Comparison of ENCODE assay signal across 21 mouse cellular contexts in genomic region chr17:63890611-63891010, GRCm38 (mm10). TPM values are rescaled to one million over a fixed set of nuclear protein-coding genes. Genes with fewer than 3 reads are reported as not detected.
DNase-seq lines count a peak whose midpoint lies in the region; ATAC-seq and TF ChIP-seq lines count a peak whose summit lies in the region.
"Had no signal": no experiment of that assay in that cellular context is flagged by ENCODE, and none has a peak within 500 bp of the region (broad histone marks: within the 10 kb centered on the region; RNA-seq: fewer than 3 reads in every experiment).

No protein-coding gene starts in this region.

- H3K27ac ChIP-seq in kidney, postnatal 0 days = no peak overlapping the region
- H3K27ac ChIP-seq: embryonic facial prominence, embryonic 10.5 days; embryonic facial prominence, embryonic 12.5 days; forebrain, embryonic 13.5 days; forebrain, embryonic 15.5 days had no signal

- no peaks in the 10 kb centered on the region for H3K27me3 ChIP-seq in kidney, postnatal 0 days (ENCODE audit: insufficient read depth, low read length)
- H3K27me3 ChIP-seq: embryonic facial prominence, embryonic 12.5 days; forebrain, embryonic 13.5 days; forebrain, embryonic 15.5 days; Patski had no signal

- H3K4me3 ChIP-seq in kidney, postnatal 0 days (replicated peaks; ENCODE audit: low read depth, low read length) = no peak overlapping the region
- H3K4me3 ChIP-seq: embryonic facial prominence, embryonic 10.5 days; embryonic facial prominence, embryonic 12.5 days; forebrain, embryonic 13.5 days; forebrain, embryonic 15.5 days had no signal

- no peaks in the 10 kb centered on the region for H3K9me3 ChIP-seq in kidney, postnatal 0 days (replicated peaks; ENCODE audit: low read length)
- H3K9me3 ChIP-seq: embryonic facial prominence, embryonic 10.5 days; embryonic facial prominence, embryonic 12.5 days; forebrain, embryonic 13.5 days; forebrain, embryonic 15.5 days had no signal

- TF ChIP-seq CTCF in kidney, postnatal 0 days (IDR thresholded peaks at IDR 0.05; ENCODE audit: low read depth) = no peak

- no peaks in the 10 kb centered on the region for H3K4me1 ChIP-seq in kidney, postnatal 0 days (replicated peaks; ENCODE audit: insufficient read depth, low read length)
- H3K4me1 ChIP-seq: embryonic facial prominence, embryonic 10.5 days; embryonic facial prominence, embryonic 12.5 days; forebrain, embryonic 13.5 days; forebrain, embryonic 15.5 days had no signal

- H3K4me2 ChIP-seq in kidney, postnatal 0 days (ENCODE audit: low read length) = no peak overlapping the region
- H3K4me2 ChIP-seq: embryonic facial prominence, embryonic 12.5 days; forebrain, embryonic 13.5 days; forebrain, embryonic 15.5 days had no signal

- no peaks in the 10 kb centered on the region for H3K36me3 ChIP-seq in kidney, postnatal 0 days (ENCODE audit: insufficient read depth, low read length)
- H3K36me3 ChIP-seq: embryonic facial prominence, embryonic 10.5 days; embryonic facial prominence, embryonic 12.5 days; forebrain, embryonic 15.5 days had no signal

- ATAC-seq in kidney, postnatal 0 days (replicated peaks; ENCODE audit: low FRiP score, low read depth) = no peak
- ATAC-seq: activated CD4-positive, CD25-positive, alpha-beta regulatory T cell, adult 4 months; forebrain, embryonic 13.5 days; forebrain, embryonic 15.5 days; forebrain, postnatal 0 days; Patski had no signal

- H3K9ac ChIP-seq in kidney, postnatal 0 days (ENCODE audit: low read depth, low read length) = no peak overlapping the region
- H3K9ac ChIP-seq: embryonic facial prominence, embryonic 12.5 days; forebrain, embryonic 13.5 days; forebrain, embryonic 15.5 days; forebrain, postnatal 0 days had no signal

- DNase-seq in kidney, postnatal 0 days (ENCODE audit: low spot score) = peak; percentile 49
- DNase-seq in kidney, adult 9 months = no peak
- DNase-seq in 3T3-L1 (ENCODE audit: low read depth, low spot score) = peak; percentile 90
- DNase-seq in adipocyte (ENCODE audit: low spot score) = peak; percentile 50
- no peak for DNase-seq in right cerebral cortex, adult 2 months (ENCODE audit: low spot score in 2 of 2)
- no peak for DNase-seq in cerebellum, adult 8-10 months
- DNase-seq: adrenal gland, adult 8-10 months; adrenal gland, postnatal 14 days; adrenal gland, postnatal 36 days; cerebellum, adult 11 months; cerebellum, adult 18-20 months; cerebellum, adult 9-10 months; cerebellum, postnatal 10 days; cerebellum, postnatal 25 days; forebrain, postnatal 0 days had no signal

RNA-seq across cellular contexts. Expression of gene A930002H24Rik, which starts 27.0 kb away (rescaled TPM):
- polyA plus RNA-seq in kidney, postnatal 0 days (2015; fragmentation: Nextera tagmentation; extraction: Ambion mirVana) = 5.3 and 6.4 TPM in 2 replicates
- polyA plus RNA-seq: activated CD4-positive, CD25-positive, alpha-beta regulatory T cell, adult 4 months had no signal

RNA-seq across cellular contexts. Expression of gene Fer, which starts 27.7 kb away (rescaled TPM):
- 24.1 and 26.2 TPM in 2 replicates for polyA plus RNA-seq in kidney, postnatal 0 days (2015; fragmentation: Nextera tagmentation; extraction: Ambion mirVana)

Comparison
In these comparisons a context has a peak if more than half of its experiments do, and no peak if none do; other contexts are left out.
1. DNase-seq: peak in kidney, postnatal 0 days (single experiment), 3T3-L1 (single experiment) and adipocyte (single experiment); none in kidney, adult 9 months (single experiment), right cerebral cortex, adult 2 months (0 of 2) and cerebellum, adult 8-10 months (single experiment).